Mouse (Mus musculus) G1E (cell line): ENCODE data around the gene Olfr544.

Source experiments
- CTCF ChIP-seq: IDR thresholded peaks from 2 replicates; pipeline ENCODE4 v1.5.1; 2012; ENCODE audit warnings: low read depth, low read length, inconsistent platforms, mixed read lengths
- GATA1 ChIP-seq: IDR thresholded peaks from 2 replicates; pipeline ENCODE4 v1.6.1; 2012; ENCODE audit warnings: borderline replicate concordance, low read length, inconsistent platforms, mixed read lengths
- POLR2AphosphoS5 ChIP-seq: IDR thresholded peaks from 2 replicates; pipeline ENCODE4 v1.6.1; 2012; ENCODE audit warnings: low read depth, low read length, inconsistent platforms; ENCODE audit not compliant: insufficient replicate concordance
- TAL1 ChIP-seq: conservative IDR thresholded peaks from 2 replicates; pipeline ENCODE4 v1.6.1; 2012; ENCODE audit warnings: low read depth, low read length, inconsistent platforms, mixed read lengths

DNA sequence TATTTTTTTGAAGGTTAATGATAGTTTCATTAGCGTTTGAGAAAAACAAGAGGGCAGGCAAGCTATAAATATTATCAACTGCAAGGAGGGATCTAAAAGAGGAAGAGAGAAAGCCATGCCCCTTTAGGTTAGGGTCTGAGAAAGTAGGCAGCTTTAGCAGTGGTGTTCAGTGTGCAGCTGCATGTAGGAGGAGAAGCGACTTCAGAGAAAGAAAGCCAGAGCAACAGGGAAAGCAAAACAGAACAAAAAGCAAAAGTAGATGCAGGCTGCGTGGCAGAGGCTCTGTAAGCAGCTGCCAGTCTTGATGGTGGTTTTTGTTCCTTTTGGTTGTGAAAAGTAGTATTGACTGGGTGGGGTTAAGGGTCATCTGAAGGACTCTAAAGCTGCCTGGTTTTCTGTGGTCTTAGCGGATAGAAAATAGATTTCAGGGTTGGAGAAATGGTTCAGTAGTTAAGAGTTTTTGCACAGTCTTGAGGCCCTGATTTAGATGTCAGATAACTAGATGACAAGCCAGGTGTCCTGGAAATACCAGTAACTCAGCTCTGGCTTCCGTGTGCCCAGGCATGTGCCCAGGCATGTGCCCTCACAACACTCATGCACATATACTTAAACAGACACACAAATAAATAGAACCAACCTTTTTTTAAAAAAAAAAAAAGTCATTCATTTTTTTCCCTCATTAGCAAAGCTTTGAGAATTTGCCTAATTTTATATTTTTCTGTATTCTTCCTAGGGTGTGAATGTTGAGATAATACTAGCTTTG is 29.3 kb downstream of the Olfr544 start:
- TF ChIP-seq CTCF = no peak
- TF ChIP-seq TAL1 = no peak
- no peak for TF ChIP-seq POLR2AphosphoS5
- no peak for TF ChIP-seq GATA1
